Mouse (Mus musculus) liver, adult 2 months (tissue): ENCODE results near the gene Ttl.

Experiments
- CTCF ChIP-seq: fragments of 200-500 bp; IDR thresholded peaks from 2 replicates; pipeline ENCODE4 v1.5.1; 2011; ENCODE audit warnings: low read depth, low read length, control low read depth
- POLR2A ChIP-seq: fragments of 200-500 bp; IDR thresholded peaks from 2 replicates; pipeline ENCODE4 v1.6.1; 2011; ENCODE audit warnings: low read length, control low read depth; ENCODE audit not compliant: insufficient read depth; ENCODE audit errors: extremely low read depth

DNA sequence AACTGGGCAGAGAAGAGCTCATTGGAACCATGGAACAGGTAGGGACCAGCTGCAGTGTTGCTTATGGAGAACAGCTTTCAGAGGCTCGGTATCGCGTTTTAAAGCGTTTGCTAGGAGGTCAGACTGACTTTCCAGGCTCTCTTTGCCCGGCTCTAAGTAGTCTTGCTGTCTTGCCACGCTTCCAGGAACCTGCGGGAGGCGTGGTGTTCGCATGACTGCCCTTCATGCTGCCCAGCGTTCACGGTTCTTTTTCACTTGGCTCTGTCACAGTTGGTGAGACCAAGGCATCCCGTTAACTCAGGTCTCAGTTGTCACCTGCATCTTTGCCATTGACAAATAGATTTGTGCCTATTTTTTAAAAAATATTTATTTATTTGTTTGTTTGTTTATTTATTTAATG lies 52.3 kb downstream of the Ttl start:
- no peak for TF ChIP-seq POLR2A
- no peak for TF ChIP-seq CTCF
